Mouse (Mus musculus) midbrain, embryonic 12.5 days (tissue): ENCODE measurements around the gene Zdhhc1. TPM values are rescaled to one million over a fixed set of nuclear protein-coding genes. Genes with fewer than 3 reads are reported as not detected.

Experiments
- ATAC-seq: fragments of 200-750 bp; cut with Nextera tagmentation; 2 replicates; pipeline ENCODE4 v1.8.0; 2017; ENCODE audit warnings: low read depth, moderate TSS enrichment, moderate library complexity; ENCODE audit not compliant: low FRiP score
- H3K27ac ChIP-seq: fragments of 300-500 bp; sonication (generic); replicated peaks from 2 replicates; pipeline ENCODE4 v1.5.1; 2016; ENCODE audit warnings: mild to moderate bottlenecking
- H3K27me3 ChIP-seq: fragments of 300-500 bp; sonication (generic); 2 replicates; pipeline ENCODE4 v1.6.1; 2016; ENCODE audit warnings: mild to moderate bottlenecking
- H3K36me3 ChIP-seq: fragments of 300-500 bp; sonication (generic); 2 replicates; pipeline ENCODE4 v1.6.1; 2016
- H3K4me1 ChIP-seq: fragments of 300-500 bp; sonication (generic); 2 replicates; pipeline ENCODE4 v1.6.1; 2016
- H3K4me2 ChIP-seq: fragments of 300-500 bp; sonication (generic); replicated peaks from 2 replicates; pipeline ENCODE4 v1.6.1; 2016; ENCODE audit warnings: mild to moderate bottlenecking, moderate library complexity
- H3K4me3 ChIP-seq: fragments of 300-500 bp; sonication (generic); 2 replicates; pipeline ENCODE4 v1.5.1; 2016; ENCODE audit warnings: mild to moderate bottlenecking
- H3K9ac ChIP-seq: fragments of 300-500 bp; sonication (generic); replicated peaks from 2 replicates; pipeline ENCODE4 v1.6.1; 2016; ENCODE audit warnings: mild to moderate bottlenecking, moderate library complexity
- H3K9me3 ChIP-seq: fragments of 300-500 bp; sonication (generic); 2 replicates; pipeline ENCODE4 v1.6.1; 2016; ENCODE audit warnings: mild to moderate bottlenecking
- WGBS: fragments of 180-500 bp; shearing (Covaris S2); methylation state at CpG from one replicate; pipeline ENCODE4 v1.1.7; 2016; 5-methylcytosine and 5-hydroxymethylcytosine counted together
- polyA plus RNA-seq: library from polyadenylated mRNA; unstranded; fragments of >200 nt; fragmentation: Nextera tagmentation; extraction: Ambion mirVana; gene quantifications from 2 replicates; pipeline ENCODE4 v1.2.1, GENCODE M21; 2016

Gene Zdhhc1
- polyA plus RNA-seq, 1 experiment from 2014 or later = 30.9 TPM

- WGBS = 91% methylated on average over 5 of the region's 5 CpGs
Measured at GRCm38 (mm10) chr8:105448596-105448995, 48.1 kb downstream of the Zdhhc1 start.

GRCm38 (mm10) chr8:105448188-105448587 is 48.5 kb downstream of the Zdhhc1 start:
- Histone ChIP-seq H3K9ac (no peak overlapping the region), H3K4me3 (no peak overlapping the region), H3K9me3 (no peaks in the 10 kb centered on the region), H3K36me3 (no peaks in the 10 kb centered on the region), H3K27ac (no peak overlapping the region), H3K4me2 (no peak overlapping the region), H3K4me1 (peaks cover 28% of the 10 kb centered on the region), H3K27me3 (no peaks in the 10 kb centered on the region)
- no peak for ATAC-seq
- WGBS = 96% methylated on average over 3 of the region's 3 CpGs

More at GRCm38 (mm10) chr8:105448596-105448995, 48.1 kb downstream of the Zdhhc1 start:
- Histone ChIP-seq H3K4me2 (no peak overlapping the region), H3K27ac (no peak overlapping the region), H3K27me3 (no peaks in the 10 kb centered on the region), H3K9me3 (no peaks in the 10 kb centered on the region), H3K4me3 (no peak overlapping the region), H3K4me1 (peaks cover 28% of the 10 kb centered on the region), H3K36me3 (no peaks in the 10 kb centered on the region), H3K9ac (no peak overlapping the region)
- no peak for ATAC-seq

GRCm38 (mm10) chr8:105446127-105446552 is 50.6 kb downstream of the Zdhhc1 start:
- H3K4me2 ChIP-seq = peak overlapping the region; percentile 42
- WGBS = 4% methylated on average over 4 of the region's 4 CpGs
- peak; percentile 85 for ATAC-seq
- peak overlapping the region; percentile 92 for H3K27ac ChIP-seq
- H3K27me3 ChIP-seq = no peaks in the 10 kb centered on the region
- H3K4me1 ChIP-seq = peaks cover 20% of the 10 kb centered on the region
- no peaks in the 10 kb centered on the region for H3K9me3 ChIP-seq
- H3K9ac ChIP-seq = no peak overlapping the region
- H3K36me3 ChIP-seq = no peaks in the 10 kb centered on the region
- no peak overlapping the region for H3K4me3 ChIP-seq

GRCm38 (mm10) chr8:105445296-105446126 is 51.2 kb downstream of the Zdhhc1 start:
- Histone ChIP-seq H3K36me3 (no peaks in the 10 kb centered on the region), H3K4me2 (peak overlapping the region; percentile 42), H3K4me3 (peak overlapping the region; percentile 11; the same call in 1 of the 2 replicates), H3K4me1 (peaks cover 16% of the 10 kb centered on the region), H3K27ac (peak overlapping the region; percentile 92), H3K27me3 (no peaks in the 10 kb centered on the region), H3K9me3 (no peaks in the 10 kb centered on the region), H3K9ac (no peak overlapping the region)
- ATAC-seq = peak; percentile 94
- WGBS = 16% methylated on average over 11 of the region's 11 CpGs

- Histone ChIP-seq H3K27me3 (no peaks in the 10 kb centered on the region), H3K36me3 (no peaks in the 10 kb centered on the region), H3K4me2 (no peak overlapping the region), H3K4me1 (peaks cover 22% of the 10 kb centered on the region), H3K27ac (no peak overlapping the region), H3K4me3 (no peak overlapping the region), H3K9ac (no peak overlapping the region), H3K9me3 (no peaks in the 10 kb centered on the region)
- no peak for ATAC-seq
- 91% methylated on average over 5 of the region's 5 CpGs for WGBS
Measured at GRCm38 (mm10) chr8:105442661-105443060, 54.0 kb downstream of the Zdhhc1 start.

- no peak overlapping the region for H3K4me3 ChIP-seq
- no peak for ATAC-seq
- peaks cover 21% of the 10 kb centered on the region for H3K4me1 ChIP-seq
- no peaks in the 10 kb centered on the region for H3K36me3 ChIP-seq
- H3K9ac ChIP-seq = no peak overlapping the region
- no peaks in the 10 kb centered on the region for H3K9me3 ChIP-seq
- no peak overlapping the region for H3K4me2 ChIP-seq
- no peak overlapping the region for H3K27ac ChIP-seq
- 9% methylated on average over 6 of the region's 6 CpGs for WGBS
- no peaks in the 10 kb centered on the region for H3K27me3 ChIP-seq
Measured at GRCm38 (mm10) chr8:105441433-105441832, 55.3 kb downstream of the Zdhhc1 start.

GRCm38 (mm10) chr8:105438865-105439264 is 57.8 kb downstream of the Zdhhc1 start:
- no peak overlapping the region for H3K27ac ChIP-seq
- WGBS = 39% methylated on average over 5 of the region's 5 CpGs

GRCm38 (mm10) chr8:105437078-105437748 is 59.5 kb downstream of the Zdhhc1 start:
- WGBS = 89% methylated on average over 5 of the region's 5 CpGs
- no peaks in the 10 kb centered on the region for H3K27me3 ChIP-seq
- ATAC-seq = no peak
- H3K9me3 ChIP-seq = no peaks in the 10 kb centered on the region
- no peak overlapping the region for H3K9ac ChIP-seq
- H3K4me1 ChIP-seq = peaks cover 20% of the 10 kb centered on the region
- H3K4me3 ChIP-seq = no peak overlapping the region
- H3K4me2 ChIP-seq = no peak overlapping the region
- H3K27ac ChIP-seq = no peak overlapping the region
- no peaks in the 10 kb centered on the region for H3K36me3 ChIP-seq

More at GRCm38 (mm10) chr8:105438865-105439264, 57.8 kb downstream of the Zdhhc1 start:
- Histone ChIP-seq H3K9me3 (no peaks in the 10 kb centered on the region), H3K4me2 (no peak overlapping the region), H3K9ac (no peak overlapping the region), H3K27me3 (no peaks in the 10 kb centered on the region), H3K36me3 (no peaks in the 10 kb centered on the region), H3K4me3 (no peak overlapping the region), H3K4me1 (peaks cover 11% of the 10 kb centered on the region)
- ATAC-seq = no peak

GRCm38 (mm10) chr8:105436218-105436617 is 60.5 kb downstream of the Zdhhc1 start:
- Histone ChIP-seq H3K4me2 (no peak overlapping the region), H3K4me1 (peaks cover 26% of the 10 kb centered on the region), H3K9ac (no peak overlapping the region), H3K36me3 (no peaks in the 10 kb centered on the region), H3K9me3 (no peaks in the 10 kb centered on the region), H3K4me3 (no peak overlapping the region), H3K27me3 (no peaks in the 10 kb centered on the region), H3K27ac (no peak overlapping the region)
- no peak for ATAC-seq
- WGBS = 70% methylated on average over 5 of the region's 5 CpGs

- H3K9me3 ChIP-seq = no peaks in the 10 kb centered on the region
- WGBS = 77% methylated on average over 5 of the region's 5 CpGs
- H3K27me3 ChIP-seq = no peaks in the 10 kb centered on the region
- H3K36me3 ChIP-seq = no peaks in the 10 kb centered on the region
- no peak overlapping the region for H3K4me2 ChIP-seq
- no peak overlapping the region for H3K4me3 ChIP-seq
- peaks cover 20% of the 10 kb centered on the region for H3K4me1 ChIP-seq
- H3K27ac ChIP-seq = 0 out of 2 replicates have a peak overlapping the region, but pooled peaks have one; percentile 47
- no peak for ATAC-seq
- H3K9ac ChIP-seq = no peak overlapping the region
Measured at GRCm38 (mm10) chr8:105434136-105434535, 62.6 kb downstream of the Zdhhc1 start.

GRCm38 (mm10) chr8:105433511-105433910 is 63.2 kb downstream of the Zdhhc1 start:
- H3K27ac ChIP-seq = peak overlapping the region; percentile 47
- H3K4me3 ChIP-seq = no peak overlapping the region
- no peak for ATAC-seq
- H3K4me2 ChIP-seq = no peak overlapping the region
- WGBS = 29% methylated on average over 5 of the region's 5 CpGs
- H3K36me3 ChIP-seq = no peaks in the 10 kb centered on the region
- H3K4me1 ChIP-seq = peaks cover 20% of the 10 kb centered on the region
- no peaks in the 10 kb centered on the region for H3K27me3 ChIP-seq
- no peak overlapping the region for H3K9ac ChIP-seq
- no peaks in the 10 kb centered on the region for H3K9me3 ChIP-seq

GRCm38 (mm10) chr8:105433021-105433420 is 63.7 kb downstream of the Zdhhc1 start:
- WGBS = 33% methylated on average over 6 of the region's 6 CpGs
- peak; percentile 44; the same call in 1 of the 2 replicates for ATAC-seq
- Histone ChIP-seq H3K4me3 (no peak overlapping the region), H3K36me3 (no peaks in the 10 kb centered on the region), H3K9ac (no peak overlapping the region), H3K9me3 (no peaks in the 10 kb centered on the region), H3K4me1 (peaks cover 20% of the 10 kb centered on the region), H3K27ac (peak overlapping the region; percentile 47), H3K4me2 (no peak overlapping the region), H3K27me3 (no peaks in the 10 kb centered on the region)
